Mouse (Mus musculus) megakaryocyte, adult 5-6 weeks (primary cell): ENCODE data around the gene Blmh. TPM values are rescaled to one million over a fixed set of nuclear protein-coding genes. Genes with fewer than 3 reads are reported as not detected.

Experiments used
- total RNA-seq, 2 experiments: library from RNA; stranded (forward) in 1 of 2; stranded (reverse) in 1 of 2; fragments of 153-499, 151-499 nt in 1 of 2; fragments of 221-1000, 200-1000 nt in 1 of 2; gene quantifications; 2 replicates each; pipeline versions ENCODE4 v1.2.3 to v1.2.4; 2015 to 2017

The Blmh gene
- total RNA-seq, 2 experiments from 2014 or later, result 55.6 to 143 TPM

Other genes starting within 250 kb of the Blmh start
- gene Trarg1, start 245.0 kb upstream of the Blmh start, total RNA-seq (2015), result not detected in 2 replicates
- not detected in 2 replicates for gene Trarg1, start 245.0 kb upstream of the Blmh start, total RNA-seq (2017)
- 19.1 and 19.2 TPM in 2 replicates for gene Gosr1, start 161.2 kb upstream of the Blmh start, total RNA-seq (2015)
- 78.0 and 81.5 TPM in 2 replicates for gene Gosr1, start 161.2 kb upstream of the Blmh start, total RNA-seq (2017)
- 28.0 and 28.3 TPM in 2 replicates for gene Cpd, start 77.8 kb upstream of the Blmh start, total RNA-seq (2015)
- 19.6 and 23.9 TPM in 2 replicates for gene Cpd, start 77.8 kb upstream of the Blmh start, total RNA-seq (2017)
- gene Tmigd1, start 22.6 kb upstream of the Blmh start, total RNA-seq (2015), result not detected in 2 replicates
- not detected in 2 replicates for gene Tmigd1, start 22.6 kb upstream of the Blmh start, total RNA-seq (2017)
- gene Slc6a4, start 73.8 kb downstream of the Blmh start, total RNA-seq (2015), result 0.49 and 0.64 TPM in 2 replicates
- 0.41 and 0.70 TPM in 2 replicates for gene Slc6a4, start 73.8 kb downstream of the Blmh start, total RNA-seq (2017)
- gene Nsrp1, start 153.6 kb downstream of the Blmh start, total RNA-seq (2015), result 24.4 and 41.4 TPM in 2 replicates
- gene Nsrp1, start 153.6 kb downstream of the Blmh start, total RNA-seq (2017), result 22.6 and 27.0 TPM in 2 replicates